Mouse (Mus musculus): ENCODE measurements around the gene Src.

DNA sequence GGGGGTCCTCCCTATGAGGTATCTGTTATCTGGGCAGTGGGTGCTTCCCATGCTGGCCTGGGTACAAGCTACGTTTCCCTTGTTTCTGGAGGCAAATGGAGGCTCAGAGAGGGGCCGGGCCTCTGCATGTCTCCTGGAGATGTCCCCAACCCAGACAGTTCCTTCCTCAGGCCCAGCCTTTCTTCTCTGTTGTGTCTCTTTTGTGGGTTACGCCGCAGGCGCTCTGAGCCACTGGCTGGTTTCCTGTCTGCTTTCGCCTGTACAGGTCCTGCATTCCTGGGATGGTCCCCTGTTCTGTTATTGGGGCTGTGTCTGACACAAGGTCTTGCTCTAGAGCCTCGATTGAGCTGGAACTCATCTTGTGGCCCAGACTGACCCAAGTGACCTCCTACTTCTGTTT lies 11.5 kb downstream of the Src start:
- TF ChIP-seq CTCF (IDR thresholded peaks at IDR 0.05; ENCODE audit: low read depth) (no peak), EP300 (IDR thresholded peaks at IDR 0.05; ENCODE audit: low read depth) (no peak)
